Mouse (Mus musculus) adrenal gland, postnatal 4 days (tissue): ENCODE results near the gene Zfhx3. TPM values are rescaled to one million over a fixed set of nuclear protein-coding genes. Genes with fewer than 3 reads are reported as not detected.
A peak's percentile ranks its signal among the peaks of the same experiment; 100 is the strongest.

Experiments
- DNase-seq, 2 experiments: peaks; one replicate each; pipeline ENCODE4 v3.0.0; 2021 to 2022; ENCODE audit warnings: low spot score in 2 of 2, mixed read lengths in 2 of 2
- total RNA-seq, 2 experiments: library from RNA; stranded (reverse); gene quantifications; 2 replicates each; pipeline ENCODE4 v1.2.3; 2021

Gene Zfhx3
- total RNA-seq, 2 experiments from 2014 or later, result 38.1 to 42.0 TPM

DNA sequence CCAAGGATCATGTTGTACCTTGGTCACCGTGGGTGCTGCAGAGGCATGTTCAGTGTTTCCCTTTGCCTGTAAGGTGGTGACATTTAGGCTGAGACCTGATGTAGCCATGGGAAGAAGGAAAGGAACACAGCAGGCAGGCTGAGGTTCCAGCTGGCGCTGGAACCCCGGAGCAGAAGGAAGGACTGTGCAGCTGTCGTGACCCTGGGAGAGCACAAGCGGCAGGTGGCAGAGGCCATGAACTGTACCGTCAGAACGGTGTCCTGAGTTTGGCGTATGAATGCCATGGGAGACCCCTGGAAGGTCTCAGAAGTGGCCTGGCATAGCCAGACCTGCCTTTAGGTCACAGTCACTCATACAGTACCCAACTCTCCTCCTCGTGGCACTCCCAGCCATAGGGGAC lies 939.6 kb downstream of the Zfhx3 start:
- DNase-seq, result no peak

DNA sequence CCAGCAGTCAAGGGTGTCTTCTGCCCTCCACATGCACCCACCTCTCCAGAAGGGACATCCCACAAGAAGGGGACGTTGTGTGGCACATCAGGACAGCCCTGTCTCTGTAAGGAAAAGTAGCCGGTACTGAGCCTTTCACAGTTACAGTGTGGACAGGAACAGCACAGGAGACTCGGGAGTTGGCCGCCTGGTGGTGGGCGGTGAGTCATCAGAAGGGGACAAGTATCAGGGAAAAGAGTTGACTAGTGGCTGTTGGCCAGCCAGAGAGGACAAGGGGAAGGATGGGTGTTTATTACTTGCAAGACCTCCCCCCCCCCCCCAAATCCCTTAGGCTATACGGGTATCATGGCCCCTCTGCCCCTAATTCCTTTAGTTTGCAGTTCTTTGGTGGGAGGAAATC lies 940.9 kb downstream of the Zfhx3 start:
- DNase-seq, result no peak

DNA sequence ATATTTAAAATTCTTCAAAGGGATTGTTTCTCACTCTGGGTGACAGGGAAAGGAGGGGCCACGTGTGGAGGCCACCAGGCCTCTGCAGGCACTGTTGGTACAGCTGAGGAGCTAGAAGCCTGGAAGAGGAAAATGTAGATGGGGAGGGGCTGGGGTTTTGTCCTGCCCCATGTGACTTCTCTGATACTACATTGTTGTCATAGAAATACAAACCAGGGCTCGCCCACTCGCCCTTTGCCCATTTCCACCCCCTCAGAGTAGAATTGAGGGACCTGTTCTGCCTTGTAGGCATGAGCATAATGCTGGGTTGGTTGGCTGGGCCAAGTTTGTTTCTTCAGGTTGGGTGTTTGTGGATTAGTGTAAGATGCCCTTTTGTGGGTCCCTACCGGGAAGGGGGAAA lies 942.5 kb downstream of the Zfhx3 start:
- no peak for DNase-seq

DNA sequence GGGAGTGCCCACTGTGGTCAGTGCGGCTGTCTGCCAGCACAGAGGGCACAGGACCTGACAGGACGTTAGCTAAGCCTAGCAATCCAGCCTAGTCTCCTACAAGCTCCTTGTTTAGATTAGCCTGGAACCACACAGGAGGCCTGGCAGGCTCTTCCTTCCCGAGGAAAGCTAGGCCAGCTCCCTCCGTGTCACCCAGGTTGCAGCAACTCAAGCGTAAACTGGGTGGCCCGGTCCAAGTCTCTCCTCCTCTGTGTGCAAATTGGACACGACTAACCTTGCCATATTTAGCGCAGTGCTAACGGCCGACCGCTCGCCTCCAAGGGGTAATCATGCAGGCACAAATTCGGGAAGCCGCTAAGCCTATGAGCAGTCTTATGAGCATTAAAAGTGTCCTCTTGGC lies 943.0 kb downstream of the Zfhx3 start:
- no peak for DNase-seq

DNA sequence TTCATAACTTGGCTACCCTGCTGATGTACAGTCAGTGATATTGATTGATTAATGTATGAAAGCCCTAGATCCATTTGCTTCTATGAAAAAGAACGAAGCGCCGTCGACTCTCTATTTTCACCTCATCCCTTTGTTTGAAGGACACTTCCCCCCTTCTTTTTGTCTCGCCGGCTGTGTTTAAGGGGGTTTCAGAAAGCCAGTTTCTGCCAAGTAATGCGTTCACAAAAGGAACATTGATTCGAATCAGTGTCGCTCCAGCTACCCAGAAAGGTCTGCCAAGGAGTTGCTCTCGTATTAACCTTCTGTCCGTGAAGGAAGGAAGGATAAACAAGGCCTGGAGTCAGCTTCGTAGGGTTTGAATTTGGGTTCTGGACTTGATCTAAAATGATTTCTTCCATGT lies 943.4 kb downstream of the Zfhx3 start:
- no peak for DNase-seq

DNA sequence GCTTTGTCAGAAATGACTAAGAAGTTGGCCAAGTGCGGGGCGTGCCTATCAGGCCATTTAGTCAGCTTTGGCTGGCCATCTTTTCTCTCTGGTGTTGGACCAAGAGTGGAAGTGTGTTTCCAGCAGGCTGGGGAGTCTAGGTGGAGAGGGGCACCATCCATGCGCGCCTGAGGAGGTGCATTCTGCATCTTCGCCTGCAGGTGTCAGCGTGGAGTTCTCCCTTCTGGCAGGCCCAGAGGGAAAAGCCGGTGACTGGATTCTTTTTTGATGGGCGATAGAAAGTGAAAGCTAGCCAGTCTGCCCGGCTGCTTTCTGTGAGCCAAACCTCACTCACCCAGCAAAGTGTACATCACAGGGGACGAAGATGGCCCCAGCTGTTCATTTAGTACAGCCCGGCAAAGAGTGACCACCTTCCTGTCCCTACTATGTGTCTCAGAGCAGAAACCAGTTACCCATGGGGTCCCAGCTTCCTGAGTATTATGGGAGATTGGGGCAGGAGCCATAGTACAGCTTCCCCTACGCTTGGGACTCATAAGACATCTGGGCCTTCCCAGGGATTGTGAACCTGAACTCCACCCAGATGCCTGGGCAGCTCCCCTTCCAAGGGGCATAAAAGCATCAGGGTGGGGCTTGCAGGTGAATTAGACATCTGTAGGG lies 944.3 kb downstream of the Zfhx3 start:
- peak; percentile 57 to 61 for DNase-seq

DNA sequence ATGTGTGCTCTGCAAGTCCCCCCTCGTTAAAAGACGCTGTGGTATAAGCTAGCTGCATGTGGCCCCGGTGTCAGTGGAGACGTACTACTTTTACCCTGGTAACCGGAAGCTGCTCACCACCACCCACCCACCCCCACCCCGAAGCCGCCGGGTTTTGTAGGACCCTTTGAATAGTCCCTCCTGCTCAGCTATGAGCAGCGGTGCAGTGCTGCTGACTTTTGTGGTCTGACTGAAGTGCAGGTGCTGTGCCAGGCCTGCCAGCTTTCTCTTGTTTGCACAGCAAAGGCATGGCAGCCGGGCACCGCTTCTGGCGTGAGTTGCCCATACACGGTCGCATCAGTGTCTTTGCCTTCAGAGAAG lies 944.8 kb downstream of the Zfhx3 start:
- no peak for DNase-seq

DNA sequence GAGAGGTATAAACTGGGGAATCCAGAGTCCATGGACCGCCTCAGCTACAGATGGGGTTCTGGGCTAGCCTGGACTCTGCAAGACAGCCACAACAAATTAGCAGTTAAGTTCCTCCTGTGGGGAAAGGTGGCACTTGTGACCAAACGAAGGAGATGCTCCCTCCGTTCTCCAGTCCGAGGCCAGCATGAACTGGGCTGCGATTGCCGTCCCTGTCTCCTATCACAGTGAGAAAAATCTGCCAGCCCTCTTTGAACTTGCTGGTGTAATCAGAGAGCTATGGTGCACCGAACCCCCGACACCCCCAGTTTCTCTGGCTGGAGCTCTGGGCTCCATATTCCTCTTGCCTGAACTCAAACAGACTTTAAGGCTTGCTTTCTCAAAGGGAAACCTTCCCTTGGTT lies 945.4 kb downstream of the Zfhx3 start:
- DNase-seq, result no peak

DNA sequence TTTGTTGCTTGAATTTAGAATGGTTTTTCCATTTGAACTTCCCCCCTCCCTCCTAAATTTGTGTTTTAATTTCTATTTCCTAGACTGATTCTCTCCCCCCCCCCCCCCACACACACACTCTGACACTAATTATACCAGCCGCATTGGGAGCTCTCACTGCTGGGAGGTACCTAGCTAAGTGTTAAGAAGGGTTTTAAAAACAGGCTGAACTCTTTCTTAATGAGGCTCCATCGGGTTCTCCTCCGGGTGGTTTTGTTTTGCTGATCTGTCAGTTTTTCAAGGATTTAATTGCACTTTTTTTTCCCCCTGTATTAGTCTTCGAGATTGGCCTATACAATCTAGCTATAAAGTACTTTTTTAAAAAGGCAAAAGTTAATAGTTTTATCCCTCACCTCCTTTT lies 946.5 kb downstream of the Zfhx3 start:
- no peak for DNase-seq

DNA sequence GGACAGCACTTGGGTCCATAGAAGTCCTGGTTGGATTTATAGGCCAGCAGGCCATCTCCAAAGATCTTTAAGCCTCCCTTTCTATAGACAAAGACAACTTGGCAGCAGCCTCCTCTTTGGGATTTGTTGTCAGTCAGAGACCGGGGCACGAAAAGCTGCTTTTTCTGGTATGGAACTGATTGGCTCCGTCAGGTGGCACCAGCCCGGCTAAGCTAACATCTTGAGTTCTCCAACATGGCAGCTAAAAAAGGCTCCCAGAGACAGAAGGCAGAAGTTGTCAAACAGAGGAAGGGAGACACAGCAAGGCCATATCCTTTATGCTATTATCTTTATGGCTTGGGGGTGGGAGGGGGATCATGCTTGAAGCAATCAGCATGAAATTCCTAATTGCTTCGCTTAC lies 947.0 kb downstream of the Zfhx3 start:
- DNase-seq, result no peak

DNA sequence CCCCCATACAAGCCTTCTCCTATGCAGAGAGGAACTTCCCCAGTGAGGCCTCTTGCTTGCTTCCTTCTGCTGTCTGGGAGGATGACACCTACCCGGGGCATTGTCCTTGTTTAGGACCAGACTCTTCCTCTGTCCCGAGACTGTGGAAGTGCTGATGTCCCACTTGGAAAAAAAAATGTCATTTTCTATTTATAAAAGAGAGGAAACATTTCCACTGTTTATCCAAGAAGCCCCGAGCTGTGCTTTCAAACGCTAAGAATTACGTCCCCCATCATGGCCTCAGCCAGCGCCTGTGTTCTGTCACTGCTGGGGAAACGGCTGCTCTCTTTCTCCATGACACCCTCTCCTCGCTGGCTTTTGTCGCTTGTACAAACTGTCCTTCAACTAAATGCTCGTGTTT lies 951.8 kb downstream of the Zfhx3 start:
- no peak for DNase-seq

DNA sequence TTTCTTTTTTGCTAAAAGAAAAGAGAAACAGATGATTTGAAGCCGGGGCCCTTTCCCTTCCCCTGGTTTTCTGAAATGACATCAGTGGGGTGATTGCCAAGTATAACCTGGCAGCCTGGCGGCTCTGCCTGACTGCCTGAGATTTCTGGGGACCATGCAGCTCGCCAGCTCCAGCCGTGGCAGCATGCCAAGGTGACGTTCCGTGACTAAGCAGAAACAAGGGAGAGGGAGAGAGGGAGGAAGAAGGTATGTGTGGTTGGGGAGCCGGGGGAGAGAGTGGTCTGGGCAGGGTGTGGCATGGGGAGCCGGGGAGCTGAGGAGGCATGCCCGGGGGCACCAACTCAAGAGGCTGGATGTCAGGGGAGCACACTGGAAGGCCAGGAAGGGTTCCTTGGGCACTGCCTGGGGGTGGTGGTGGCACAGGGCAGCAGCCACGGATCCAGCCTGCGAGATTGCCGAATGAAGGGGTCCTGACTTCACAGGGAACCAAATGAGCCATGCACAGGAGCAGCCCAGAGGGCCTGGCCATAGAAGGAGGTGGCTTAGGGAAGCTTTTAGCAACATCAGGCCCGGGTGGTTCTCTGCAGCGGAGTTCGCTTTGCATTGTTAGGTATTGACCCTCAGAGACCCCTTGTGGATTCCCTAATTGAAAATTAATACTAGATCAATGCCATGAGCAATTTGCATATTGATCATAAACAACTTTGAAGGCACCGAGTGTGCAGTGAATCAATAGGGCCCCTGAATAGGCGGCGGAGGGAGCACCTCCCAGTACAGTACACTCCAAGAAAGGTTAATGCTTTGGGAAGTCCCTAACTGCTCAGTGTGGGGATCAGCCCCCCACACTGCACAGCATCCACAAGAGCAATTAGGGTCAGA lies 954.3 kb downstream of the Zfhx3 start:
- peak; percentile 84 to 85 for DNase-seq

DNA sequence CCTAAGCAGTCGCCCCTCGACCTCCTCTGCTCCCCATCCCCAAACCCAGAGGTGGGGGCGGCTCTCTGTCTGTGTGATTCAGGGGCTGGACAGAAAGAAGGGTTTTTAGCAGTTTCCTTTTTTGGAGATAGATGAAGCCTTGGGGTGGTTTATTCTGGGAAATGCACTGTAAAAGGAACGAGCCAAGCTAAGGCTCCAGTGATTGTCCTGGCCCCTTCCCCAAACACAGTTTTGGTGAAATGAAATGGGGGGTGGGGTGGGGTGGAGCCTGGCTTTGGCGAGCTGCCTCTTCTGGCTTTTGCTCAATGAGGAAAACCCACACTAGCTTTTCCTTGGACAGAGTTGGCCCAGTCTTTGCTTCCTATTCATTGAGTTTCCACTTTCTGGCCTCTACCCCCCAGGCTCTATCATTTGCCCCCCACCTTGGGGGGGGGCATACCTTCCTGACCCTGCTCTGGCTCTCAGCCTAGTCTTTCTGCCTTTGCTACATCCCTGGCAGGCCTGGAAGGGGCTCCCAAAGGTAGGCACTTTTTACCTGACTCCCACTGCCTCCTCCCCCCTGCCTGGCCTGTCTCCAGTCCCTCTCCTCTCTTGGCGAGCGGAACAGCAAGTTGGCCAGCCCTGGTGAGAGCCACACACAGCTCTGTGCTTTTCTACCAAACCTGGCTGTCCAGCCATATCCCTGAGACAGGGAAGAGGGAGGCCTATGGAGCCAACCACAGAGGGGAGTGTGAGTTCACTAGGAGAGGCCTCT lies 955.1 kb downstream of the Zfhx3 start:
- no peak for DNase-seq

DNA sequence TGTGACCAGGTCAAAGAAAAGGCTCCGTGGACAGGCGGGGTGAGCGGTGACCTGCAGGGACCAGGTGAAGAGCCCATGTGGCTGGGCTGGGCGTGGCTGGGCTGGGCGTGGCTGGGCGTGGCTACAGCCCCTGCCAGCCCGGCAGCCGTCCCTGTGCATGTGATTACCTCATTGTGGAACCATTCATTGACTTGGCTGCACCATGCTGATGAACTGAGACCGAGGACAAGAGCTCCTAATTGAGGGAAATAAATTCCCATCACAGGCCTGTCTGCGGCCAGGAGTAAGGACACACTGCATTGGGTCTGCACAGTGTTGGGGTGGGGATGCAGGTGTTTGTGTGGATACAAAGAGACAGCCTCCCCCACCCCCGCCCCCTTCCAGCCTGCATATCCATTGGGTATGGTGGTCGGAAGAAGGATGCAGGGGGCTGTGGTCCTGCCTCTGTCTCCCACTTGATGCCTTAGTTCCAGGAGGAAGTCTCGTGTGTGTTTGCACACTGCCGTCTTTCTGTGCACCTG lies 956.9 kb downstream of the Zfhx3 start:
- no peak for DNase-seq

DNA sequence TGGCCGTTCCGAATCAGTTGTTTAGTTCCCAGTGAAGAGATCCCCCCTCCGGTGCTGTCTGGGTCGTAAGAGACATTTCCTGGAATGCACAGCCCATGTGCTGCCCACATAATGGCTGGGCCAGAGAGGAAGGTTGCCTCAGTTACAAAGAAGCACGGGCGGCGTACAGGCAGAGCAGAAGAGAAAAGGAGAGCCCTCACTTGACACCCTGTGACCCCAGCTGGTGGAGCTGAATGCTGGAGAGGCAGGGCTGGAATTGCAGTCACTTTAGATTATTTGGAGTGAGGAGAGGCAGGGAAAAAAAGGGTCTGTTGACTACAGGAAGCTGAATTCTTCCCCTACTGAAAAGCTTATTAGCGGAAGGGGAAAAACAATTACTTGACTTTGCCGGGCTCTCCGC lies 958.1 kb downstream of the Zfhx3 start:
- no peak for DNase-seq

DNA sequence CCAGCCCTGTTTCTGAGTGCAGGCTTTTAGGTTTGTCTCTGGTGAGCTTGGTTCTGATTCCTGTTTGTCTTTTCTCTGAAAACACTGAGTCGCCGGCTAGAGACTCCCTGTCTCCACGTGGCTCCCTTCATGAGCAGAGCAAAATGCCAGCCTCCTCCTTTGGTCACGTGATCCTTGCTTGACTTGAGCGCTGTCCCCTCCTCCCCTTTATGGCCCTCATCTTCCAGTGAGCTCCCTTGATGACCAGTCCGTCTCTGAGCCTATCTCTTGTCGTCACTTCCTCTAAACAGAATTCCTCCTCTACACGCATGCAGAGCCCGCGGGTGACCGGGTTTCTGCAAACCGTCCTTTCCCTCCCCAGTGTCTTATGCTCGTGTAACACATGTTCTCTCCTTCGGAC lies 958.8 kb downstream of the Zfhx3 start:
- DNase-seq, result no peak

DNA sequence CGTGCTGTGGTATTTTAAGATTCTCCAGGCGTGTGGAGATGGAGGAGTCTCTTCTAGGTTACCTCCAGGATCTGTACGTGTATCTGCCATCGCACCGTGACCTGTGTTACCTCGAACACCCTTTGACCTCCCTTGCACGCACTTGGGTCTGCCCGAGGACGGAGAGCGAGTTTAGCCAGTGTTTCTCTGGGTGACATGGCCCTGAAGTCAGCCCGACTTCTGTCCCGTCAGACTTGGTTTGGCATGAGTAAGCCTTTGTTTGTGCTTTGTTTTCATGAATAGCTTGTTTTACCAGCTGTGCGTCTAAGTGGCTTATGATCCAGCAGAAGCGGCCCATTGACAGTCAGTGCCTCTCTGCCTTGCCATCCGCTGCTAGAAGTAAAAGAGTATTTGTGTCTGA lies 961.1 kb downstream of the Zfhx3 start:
- DNase-seq, result no peak

DNA sequence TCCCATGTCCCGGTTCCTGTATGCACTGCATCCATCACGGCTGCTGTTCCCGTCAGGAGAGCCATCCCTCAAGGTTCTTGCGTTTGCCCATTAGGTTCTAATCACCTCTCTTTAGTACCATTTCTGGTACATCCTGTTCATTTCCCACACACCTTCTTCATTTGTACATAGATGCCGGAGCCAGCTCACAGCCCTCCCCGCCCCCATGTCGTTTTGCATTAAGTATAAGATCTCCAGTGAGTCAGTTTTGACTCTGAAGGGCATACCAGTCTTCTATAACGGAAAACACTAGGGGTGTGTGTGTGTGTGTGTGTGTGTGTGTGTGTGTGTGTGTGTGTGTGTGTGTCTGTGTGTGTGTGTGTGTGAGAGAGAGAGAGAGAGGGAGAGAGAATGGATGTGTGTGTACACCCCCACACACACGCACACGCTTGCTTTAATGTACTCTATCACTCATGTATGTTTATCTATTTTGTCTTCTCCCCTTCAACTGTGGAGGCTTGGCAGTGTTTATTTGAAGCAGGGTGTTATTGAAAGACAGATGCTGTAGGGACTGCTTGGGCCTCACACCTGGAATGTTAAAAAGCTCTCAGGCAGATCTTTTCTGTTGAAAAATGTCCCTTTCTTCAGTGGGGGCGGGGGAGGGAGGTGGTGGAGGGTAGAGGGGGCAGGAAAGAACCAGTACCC lies 962.0 kb downstream of the Zfhx3 start:
- DNase-seq, result no peak

DNA sequence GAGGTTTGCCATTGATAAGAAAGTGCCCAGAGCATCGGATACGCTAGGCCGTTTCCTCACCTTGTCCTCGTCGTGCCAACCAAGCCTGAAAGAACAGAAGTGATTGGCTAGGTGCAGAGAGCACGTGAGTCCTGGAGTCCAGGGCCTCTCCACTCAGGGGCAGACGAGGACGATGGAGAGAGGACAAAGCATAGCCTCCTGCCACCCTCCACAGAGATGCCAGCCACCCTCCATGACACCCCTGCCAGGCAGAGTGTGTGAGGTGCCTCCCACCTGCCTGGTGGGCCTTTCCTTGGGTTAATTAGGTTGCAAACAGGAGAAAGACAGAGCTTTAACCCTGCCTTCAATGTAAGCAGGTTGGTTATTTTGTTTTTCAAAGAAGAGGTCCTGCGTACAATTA lies 965.6 kb downstream of the Zfhx3 start:
- DNase-seq, result no peak

DNA sequence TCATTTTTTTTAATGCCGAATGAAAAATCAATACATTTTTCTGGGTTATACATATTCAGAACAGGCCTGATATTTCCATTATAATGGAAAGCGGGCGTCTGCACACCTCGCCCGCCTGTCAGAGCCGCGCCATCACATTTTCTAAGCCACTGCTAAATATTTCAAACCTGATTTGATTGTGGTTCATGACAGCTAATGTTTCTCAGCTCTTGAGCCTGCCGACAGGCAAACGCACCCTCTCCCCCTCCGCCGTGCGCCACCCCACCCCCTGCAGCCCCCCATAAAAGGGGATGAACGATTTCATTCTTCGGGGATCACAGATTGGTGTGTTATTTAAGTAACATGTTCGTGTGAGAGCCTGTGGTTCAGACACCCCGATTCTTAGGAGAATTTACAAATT lies 966.1 kb downstream of the Zfhx3 start:
- no peak for DNase-seq

DNA sequence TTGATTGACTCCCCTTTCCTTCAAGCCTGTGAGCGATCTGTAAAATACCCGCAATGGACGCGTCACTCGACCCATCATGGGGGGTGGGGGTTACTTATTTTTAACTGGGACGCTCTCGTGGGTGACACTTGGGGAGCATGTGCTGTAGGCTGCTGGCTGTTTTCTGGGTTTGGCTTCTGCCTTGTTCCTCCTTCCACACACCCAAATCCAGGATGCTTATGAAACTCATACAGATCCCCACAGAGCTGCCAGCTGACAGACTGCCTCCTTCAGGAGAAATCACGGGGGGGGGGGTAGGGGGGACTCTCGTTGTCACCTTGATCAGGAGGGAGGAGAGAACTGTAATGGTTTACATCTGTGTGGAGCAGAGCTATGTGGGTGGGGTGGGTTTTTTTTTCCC lies 966.6 kb downstream of the Zfhx3 start:
- DNase-seq, result no peak
